Mouse (Mus musculus): Measurements from ENCODE around the gene Skiv2l. TPM values are rescaled to one million over a fixed set of nuclear protein-coding genes. Genes with fewer than 3 reads are reported as not detected.

Gene Skiv2l
- 32.9 and 33.9 TPM in 2 replicates for polyA plus RNA-seq (2015; fragmentation: Nextera tagmentation; extraction: Ambion mirVana)

- peaks cover 33% of the 10 kb centered on the region for H3K36me3 ChIP-seq (ENCODE audit: control insufficient read depth, insufficient read depth)
- peak; percentile 97 for ATAC-seq (replicated peaks; ENCODE audit: extremely low read depth, insufficient read depth, low FRiP score)
Observed at GRCm38 (mm10) chr17:34849722-34850516, at the start of gene Skiv2l, which contains the start of gene Nelfe. TSS of gene Skiv2l (minus strand) at chr17:34850210. TSS of gene Nelfe (plus strand) at chr17:34850391.

GRCm38 (mm10) chr17:34899053-34899889 is 49.3 kb upstream of the Skiv2l start:
- Histone ChIP-seq H3K4me1 (ENCODE audit: control insufficient read depth, insufficient read depth, low read length) (peaks cover 20% of the 10 kb centered on the region), H3K4me2 (ENCODE audit: low read depth, low read length) (peak overlapping the region; percentile 79), H3K9me3 (replicated peaks; ENCODE audit: control insufficient read depth, low read length) (no peaks in the 10 kb centered on the region), H3K36me3 (ENCODE audit: control insufficient read depth, insufficient read depth) (peaks cover 21% of the 10 kb centered on the region), H3K27me3 (ENCODE audit: control insufficient read depth, insufficient read depth, low read length) (no peaks in the 10 kb centered on the region), H3K9ac (ENCODE audit: low read length) (peak overlapping the region; percentile 91), H3K4me3 (ENCODE audit: low read length) (peak overlapping the region; percentile 91), H3K27ac (ENCODE audit: low read length) (peak overlapping the region; percentile 96)
- WGBS = under 1% methylated on average over 40 of the region's 45 CpGs
- ATAC-seq (replicated peaks; ENCODE audit: extremely low read depth, insufficient read depth, low FRiP score) = no peak

More at GRCm38 (mm10) chr17:34849722-34850516, at the start of gene Skiv2l, which contains the start of gene Nelfe:
- Histone ChIP-seq H3K4me2 (ENCODE audit: low read depth, low read length) (peak within 1 kb of the TSS; percentile 91), H3K9ac (ENCODE audit: low read length) (peak within 1 kb of the TSS; percentile 92), H3K27ac (ENCODE audit: low read length) (no peak within 1 kb of the TSS), H3K9me3 (replicated peaks; ENCODE audit: control insufficient read depth, low read length) (no peaks in the 10 kb centered on the region), H3K27me3 (ENCODE audit: control insufficient read depth, insufficient read depth, low read length) (no peaks in the 10 kb centered on the region), H3K4me3 (ENCODE audit: low read length) (peak within 1 kb of the TSS; percentile 86), H3K4me1 (ENCODE audit: control insufficient read depth, insufficient read depth, low read length) (peaks cover 13% of the 10 kb centered on the region)
- under 1% methylated on average over 65 of the region's 65 CpGs for WGBS

GRCm38 (mm10) chr17:34898706-34899052 is 48.7 kb upstream of the Skiv2l start:
- Histone ChIP-seq H3K9me3 (replicated peaks; ENCODE audit: control insufficient read depth, low read length) (no peaks in the 10 kb centered on the region), H3K9ac (ENCODE audit: low read length) (peak overlapping the region; percentile 91), H3K4me1 (ENCODE audit: control insufficient read depth, insufficient read depth, low read length) (peaks cover 20% of the 10 kb centered on the region), H3K27ac (ENCODE audit: low read length) (peak overlapping the region; percentile 96), H3K4me2 (ENCODE audit: low read depth, low read length) (peak overlapping the region; percentile 79), H3K4me3 (ENCODE audit: low read length) (peak overlapping the region; percentile 91), H3K27me3 (ENCODE audit: control insufficient read depth, insufficient read depth, low read length) (no peaks in the 10 kb centered on the region), H3K36me3 (ENCODE audit: control insufficient read depth, insufficient read depth) (peaks cover 21% of the 10 kb centered on the region)
- ATAC-seq (replicated peaks; ENCODE audit: extremely low read depth, insufficient read depth, low FRiP score) = no peak
- 0% methylated on average over 24 of the region's 47 CpGs for WGBS

GRCm38 (mm10) chr17:34898160-34898586 is 48.2 kb upstream of the Skiv2l start, which contains the start of the genes C2 and Ehmt2:
TSS of gene C2 (minus strand) at chr17:34898265.
TSS of gene Ehmt2 (plus strand) at chr17:34898469.
- Histone ChIP-seq H3K9ac (ENCODE audit: low read length) (peak within 1 kb of the TSS; percentile 91), H3K9me3 (replicated peaks; ENCODE audit: control insufficient read depth, low read length) (no peaks in the 10 kb centered on the region), H3K27ac (ENCODE audit: low read length) (peak within 1 kb of the TSS; percentile 96), H3K4me2 (ENCODE audit: low read depth, low read length) (peak within 1 kb of the TSS; percentile 79), H3K4me3 (ENCODE audit: low read length) (peak within 1 kb of the TSS; percentile 91), H3K36me3 (ENCODE audit: control insufficient read depth, insufficient read depth) (peaks cover 17% of the 10 kb centered on the region), H3K27me3 (ENCODE audit: control insufficient read depth, insufficient read depth, low read length) (no peaks in the 10 kb centered on the region), H3K4me1 (ENCODE audit: control insufficient read depth, insufficient read depth, low read length) (peaks cover 22% of the 10 kb centered on the region)
- peak; percentile 21 for ATAC-seq (replicated peaks; ENCODE audit: extremely low read depth, insufficient read depth, low FRiP score)
- under 1% methylated on average over 30 of the region's 44 CpGs for WGBS

- peaks cover 22% of the 10 kb centered on the region for H3K4me1 ChIP-seq (ENCODE audit: control insufficient read depth, insufficient read depth, low read length)
- no peaks in the 10 kb centered on the region for H3K27me3 ChIP-seq (ENCODE audit: control insufficient read depth, insufficient read depth, low read length)
- H3K9me3 ChIP-seq (replicated peaks; ENCODE audit: control insufficient read depth, low read length) = no peaks in the 10 kb centered on the region
- H3K4me2 ChIP-seq (ENCODE audit: low read depth, low read length) = peak overlapping the region; percentile 79
- WGBS = 9% methylated on average over 10 of the region's 10 CpGs
- peak overlapping the region; percentile 91 for H3K9ac ChIP-seq (ENCODE audit: low read length)
- peaks cover 11% of the 10 kb centered on the region for H3K36me3 ChIP-seq (ENCODE audit: control insufficient read depth, insufficient read depth)
- no peak for ATAC-seq (replicated peaks; ENCODE audit: extremely low read depth, insufficient read depth, low FRiP score)
- H3K4me3 ChIP-seq (ENCODE audit: low read length) = peak overlapping the region; percentile 91
- H3K27ac ChIP-seq (ENCODE audit: low read length) = peak overlapping the region; percentile 96
Observed at GRCm38 (mm10) chr17:34897373-34898159, 47.6 kb upstream of the Skiv2l start.

GRCm38 (mm10) chr17:34896366-34896765 is 46.4 kb upstream of the Skiv2l start:
- Histone ChIP-seq H3K4me3 (ENCODE audit: low read length) (no peak overlapping the region), H3K4me2 (ENCODE audit: low read depth, low read length) (no peak overlapping the region), H3K9me3 (replicated peaks; ENCODE audit: control insufficient read depth, low read length) (no peaks in the 10 kb centered on the region), H3K4me1 (ENCODE audit: control insufficient read depth, insufficient read depth, low read length) (peaks cover 22% of the 10 kb centered on the region), H3K36me3 (ENCODE audit: control insufficient read depth, insufficient read depth) (peaks cover 4% of the 10 kb centered on the region; the same call in 1 of the 2 replicates), H3K9ac (ENCODE audit: low read length) (no peak overlapping the region), H3K27ac (ENCODE audit: low read length) (no peak overlapping the region), H3K27me3 (ENCODE audit: control insufficient read depth, insufficient read depth, low read length) (no peaks in the 10 kb centered on the region)
- WGBS = 81% methylated on average over 17 of the region's 17 CpGs
- ATAC-seq (replicated peaks; ENCODE audit: extremely low read depth, insufficient read depth, low FRiP score) = no peak

GRCm38 (mm10) chr17:34895724-34896123 is 45.7 kb upstream of the Skiv2l start:
- Histone ChIP-seq H3K27ac (ENCODE audit: low read length) (no peak overlapping the region; the same call in 1 of the 2 replicates), H3K9me3 (replicated peaks; ENCODE audit: control insufficient read depth, low read length) (no peaks in the 10 kb centered on the region), H3K4me2 (ENCODE audit: low read depth, low read length) (peak overlapping the region; percentile 86; the same call in 1 of the 2 replicates), H3K36me3 (ENCODE audit: control insufficient read depth, insufficient read depth) (peaks cover 4% of the 10 kb centered on the region; the same call in 1 of the 2 replicates), H3K4me3 (ENCODE audit: low read length) (no peak overlapping the region), H3K9ac (ENCODE audit: low read length) (no peak overlapping the region; the same call in none of the 2 replicates), H3K4me1 (ENCODE audit: control insufficient read depth, insufficient read depth, low read length) (peaks cover 22% of the 10 kb centered on the region), H3K27me3 (ENCODE audit: control insufficient read depth, insufficient read depth, low read length) (no peaks in the 10 kb centered on the region)
- 93% methylated on average over 15 of the region's 15 CpGs for WGBS
- ATAC-seq (replicated peaks; ENCODE audit: extremely low read depth, insufficient read depth, low FRiP score) = no peak

GRCm38 (mm10) chr17:34894801-34895530 is 45.0 kb upstream of the Skiv2l start:
- 10% methylated on average over 48 of the region's 51 CpGs for WGBS
- ATAC-seq (replicated peaks; ENCODE audit: extremely low read depth, insufficient read depth, low FRiP score) = peak; percentile 4
- Histone ChIP-seq H3K4me1 (ENCODE audit: control insufficient read depth, insufficient read depth, low read length) (peaks cover 17% of the 10 kb centered on the region), H3K4me2 (ENCODE audit: low read depth, low read length) (peak overlapping the region; percentile 86), H3K36me3 (ENCODE audit: control insufficient read depth, insufficient read depth) (peaks cover 4% of the 10 kb centered on the region; the same call in 1 of the 2 replicates), H3K9me3 (replicated peaks; ENCODE audit: control insufficient read depth, low read length) (no peaks in the 10 kb centered on the region), H3K27me3 (ENCODE audit: control insufficient read depth, insufficient read depth, low read length) (no peaks in the 10 kb centered on the region), H3K9ac (ENCODE audit: low read length) (peak overlapping the region; percentile 91), H3K27ac (ENCODE audit: low read length) (peak overlapping the region; percentile 89), H3K4me3 (ENCODE audit: low read length) (peak overlapping the region; percentile 87)
